Mouse (Mus musculus): ENCODE data around the gene Tmem86b.

GRCm38 (mm10) chr7:4652726-4653125 lies 21.5 kb upstream of the Tmem86b start:
- no peak for TF ChIP-seq CTCF (conservative IDR thresholded peaks at IDR 0.05; ENCODE audit: insufficient read depth, insufficient read length, low read depth, low read length)
- TF ChIP-seq POLR2A (IDR thresholded peaks at IDR 0.05; ENCODE audit: low read depth, low read length) = no peak

Data from kidney, adult 2 months (tissue).